Mouse (Mus musculus) lung, postnatal 0 days (tissue): ENCODE measurements around the gene Gm20715.

Experiments
- CTCF ChIP-seq: IDR thresholded peaks from 2 replicates; pipeline ENCODE4 v1.5.1; 2016; ENCODE audit warnings: antibody characterized with exemption, mild to moderate bottlenecking
- EP300 ChIP-seq: IDR thresholded peaks from 2 replicates; pipeline ENCODE4 v1.6.1; 2016; ENCODE audit warnings: antibody characterized with exemption, mild to moderate bottlenecking, control low read depth

GRCm38 (mm10) chr7:6384011-6384410 lies 26.1 kb upstream of the Gm20715 start:
- TF ChIP-seq CTCF (no peak), EP300 (no peak)
